Mouse (Mus musculus) left cerebral cortex, postnatal 14 days (tissue): ENCODE measurements around the gene Dab1. TPM values are rescaled to one million over a fixed set of nuclear protein-coding genes. Genes with fewer than 3 reads are reported as not detected.

Source experiments
- DNase-seq, 2 experiments: peaks; one replicate each; pipeline ENCODE4 v3.0.0; 2021 to 2022; ENCODE audit warnings: low spot score in 2 of 2, mixed read lengths in 1 of 2
- intact Hi-C: fragments of 180-260 bp; cut with DNase I; formaldehyde crosslinking; loops from one replicate; pipeline ENCODE4 v1.15.1; 2025
- total RNA-seq, 2 experiments: library from RNA; stranded (reverse); gene quantifications; 2 replicates each; pipeline ENCODE4 v1.2.3; 2021

Dab1 gene
- total RNA-seq, 2 experiments from 2014 or later, result 92.3 to 101 TPM

GRCm38 (mm10) chr4:104455151-104455550 is 836.0 kb downstream of the Dab1 start:
- intact Hi-C loops, result loop anchor here (5.0 kb wide), 1 partner anchor 88 kb away; no protein-coding TSS in a partner anchor
- DNase-seq, result no peak

- no peak for DNase-seq
- intact Hi-C loops, result loop anchor here (5.0 kb wide), 1 partner anchor 88 kb away; no protein-coding TSS in a partner anchor
Measured at GRCm38 (mm10) chr4:104455760-104456159, 836.6 kb downstream of the Dab1 start.

GRCm38 (mm10) chr4:104456173-104456873 is 837.2 kb downstream of the Dab1 start:
- DNase-seq, result peak in 1 of 2 experiments; percentile 39
- intact Hi-C loops, result loop anchor here (5.0 kb wide), 1 partner anchor 89 kb away; no protein-coding TSS in a partner anchor

- intact Hi-C loops, result loop anchor here (5.0 kb wide), 1 partner anchor 91 kb away; no protein-coding TSS in a partner anchor
- DNase-seq, result peak; percentile 43 to 53
Measured at GRCm38 (mm10) chr4:104458726-104459125, 839.6 kb downstream of the Dab1 start.

GRCm38 (mm10) chr4:104461106-104462011 is 842.2 kb downstream of the Dab1 start:
- intact Hi-C loops, result no loop called here

GRCm38 (mm10) chr4:104462932-104463780 is 844.0 kb downstream of the Dab1 start:
- intact Hi-C loops, result no loop called here
- DNase-seq, result no peak

More at GRCm38 (mm10) chr4:104461106-104462011, 842.2 kb downstream of the Dab1 start:
- peak; percentile 40 to 57 for DNase-seq

- intact Hi-C loops, result no loop called here
- no peak for DNase-seq
Measured at GRCm38 (mm10) chr4:104463781-104464170, 844.6 kb downstream of the Dab1 start.

- intact Hi-C loops, result no loop called here
- DNase-seq, result no peak
Measured at GRCm38 (mm10) chr4:104465594-104465993, 846.4 kb downstream of the Dab1 start.

GRCm38 (mm10) chr4:104468666-104469065 is 849.5 kb downstream of the Dab1 start:
- intact Hi-C loops, result no loop called here

GRCm38 (mm10) chr4:104472915-104473314 is 853.8 kb downstream of the Dab1 start:
- DNase-seq, result no peak
- intact Hi-C loops, result no loop called here

More at GRCm38 (mm10) chr4:104468666-104469065, 849.5 kb downstream of the Dab1 start:
- DNase-seq, result no peak

GRCm38 (mm10) chr4:104476841-104477240 is 857.7 kb downstream of the Dab1 start:
- DNase-seq, result no peak
- intact Hi-C loops, result no loop called here

- intact Hi-C loops, result no loop called here
- DNase-seq, result no peak
Measured at GRCm38 (mm10) chr4:104483948-104484347, 864.8 kb downstream of the Dab1 start.

- intact Hi-C loops, result no loop called here
Measured at GRCm38 (mm10) chr4:104497221-104497620, 878.1 kb downstream of the Dab1 start.

GRCm38 (mm10) chr4:104500112-104500511 is 881.0 kb downstream of the Dab1 start:
- DNase-seq, result no peak
- intact Hi-C loops, result loop anchor here (10.0 kb wide), 1 partner anchor 395 kb away; no protein-coding TSS in a partner anchor

More at GRCm38 (mm10) chr4:104497221-104497620, 878.1 kb downstream of the Dab1 start:
- no peak for DNase-seq

- intact Hi-C loops, result loop anchor here (10.0 kb wide), 1 partner anchor 394 kb away; no protein-coding TSS in a partner anchor
- no peak for DNase-seq
Measured at GRCm38 (mm10) chr4:104500646-104501045, 881.5 kb downstream of the Dab1 start.

- intact Hi-C loops, result loop anchor here (10.0 kb wide), 1 partner anchor 394 kb away; no protein-coding TSS in a partner anchor
- DNase-seq, result no peak
Measured at GRCm38 (mm10) chr4:104501245-104501644, 882.1 kb downstream of the Dab1 start.

GRCm38 (mm10) chr4:104504916-104505315 is 885.8 kb downstream of the Dab1 start:
- intact Hi-C loops, result loop anchor here (10.0 kb wide), 1 partner anchor 390 kb away; no protein-coding TSS in a partner anchor
- DNase-seq, result no peak

- intact Hi-C loops, result loop anchor here (10.0 kb wide), 1 partner anchor 385 kb away; no protein-coding TSS in a partner anchor
- DNase-seq, result no peak
Measured at GRCm38 (mm10) chr4:104509230-104509985, 890.2 kb downstream of the Dab1 start.
